Mouse (Mus musculus): ENCODE results near the gene Thoc5. TPM values are rescaled to one million over a fixed set of nuclear protein-coding genes. Genes with fewer than 3 reads are reported as not detected.

Thoc5 gene
- polyA plus RNA-seq (2014; fragmentation: Illumina TruSeq; extraction: RNeasy Lipid Tissue Mini Kit (QIAGEN cat#74804); ENCODE audit: low read depth, low replicate concordance), result 8.1 TPM

GRCm38 (mm10) chr11:4894848-4895816 lies at the start of gene Thoc5:
Gene Thoc5, plus strand, starts transcription at chr11:4895320.

GRCm38 (mm10) chr11:4849258-4849943 lies 45.7 kb upstream of the Thoc5 start, which contains the start of gene Nf2:
Gene Nf2, minus strand, starts transcription at chr11:4849536.

GRCm38 (mm10) chr11:4873755-4874475 lies 21.2 kb upstream of the Thoc5 start, which contains the start of gene Nipsnap1:
Gene Nipsnap1, plus strand, starts transcription at chr11:4873951.

GRCm38 (mm10) chr11:4947813-4948174 lies 52.7 kb downstream of the Thoc5 start, which contains the start of gene Nefh:
Gene Nefh, minus strand, starts transcription at chr11:4948064.

Other genes starting within 250 kb of the Thoc5 start
- 49.9 TPM for gene Uqcr10, start 191.0 kb upstream of the Thoc5 start, polyA plus RNA-seq (2014; fragmentation: Illumina TruSeq; extraction: RNeasy Lipid Tissue Mini Kit (QIAGEN cat#74804); ENCODE audit: low read depth, low replicate concordance)
- gene Zmat5, start 190.6 kb upstream of the Thoc5 start, polyA plus RNA-seq (2014; fragmentation: Illumina TruSeq; extraction: RNeasy Lipid Tissue Mini Kit (QIAGEN cat#74804); ENCODE audit: low read depth, low replicate concordance), result not detected
- not detected for gene Cabp7, start 148.5 kb upstream of the Thoc5 start, polyA plus RNA-seq (2014; fragmentation: Illumina TruSeq; extraction: RNeasy Lipid Tissue Mini Kit (QIAGEN cat#74804); ENCODE audit: low read depth, low replicate concordance)
- gene Nf2, start 45.8 kb upstream of the Thoc5 start, polyA plus RNA-seq (2014; fragmentation: Illumina TruSeq; extraction: RNeasy Lipid Tissue Mini Kit (QIAGEN cat#74804); ENCODE audit: low read depth, low replicate concordance), result 118 TPM
- gene Nipsnap1, start 21.4 kb upstream of the Thoc5 start, polyA plus RNA-seq (2014; fragmentation: Illumina TruSeq; extraction: RNeasy Lipid Tissue Mini Kit (QIAGEN cat#74804); ENCODE audit: low read depth, low replicate concordance), result 40.5 TPM
- gene Nefh, start 52.7 kb downstream of the Thoc5 start, polyA plus RNA-seq (2014; fragmentation: Illumina TruSeq; extraction: RNeasy Lipid Tissue Mini Kit (QIAGEN cat#74804); ENCODE audit: low read depth, low replicate concordance), result 0.32 TPM
- 75.1 TPM for gene Ap1b1, start 91.5 kb downstream of the Thoc5 start, polyA plus RNA-seq (2014; fragmentation: Illumina TruSeq; extraction: RNeasy Lipid Tissue Mini Kit (QIAGEN cat#74804); ENCODE audit: low read depth, low replicate concordance)
- not detected for gene Rasl10a, start 162.8 kb downstream of the Thoc5 start, polyA plus RNA-seq (2014; fragmentation: Illumina TruSeq; extraction: RNeasy Lipid Tissue Mini Kit (QIAGEN cat#74804); ENCODE audit: low read depth, low replicate concordance)
- gene Gas2l1, start 170.0 kb downstream of the Thoc5 start, polyA plus RNA-seq (2014; fragmentation: Illumina TruSeq; extraction: RNeasy Lipid Tissue Mini Kit (QIAGEN cat#74804); ENCODE audit: low read depth, low replicate concordance), result 3.5 TPM
- 0.44 TPM for gene Rhbdd3, start 203.6 kb downstream of the Thoc5 start, polyA plus RNA-seq (2014; fragmentation: Illumina TruSeq; extraction: RNeasy Lipid Tissue Mini Kit (QIAGEN cat#74804); ENCODE audit: low read depth, low replicate concordance)
- gene Ewsr1, start 203.9 kb downstream of the Thoc5 start, polyA plus RNA-seq (2014; fragmentation: Illumina TruSeq; extraction: RNeasy Lipid Tissue Mini Kit (QIAGEN cat#74804); ENCODE audit: low read depth, low replicate concordance), result 377 TPM